Mouse (Mus musculus) layer of hippocampus, adult 11-12 months (tissue): ENCODE measurements around the gene Tubgcp2.

Experiments used
- DNase-seq: peaks from one replicate; pipeline ENCODE4 v3.0.0; 2022; ENCODE audit warnings: low spot score

Gene Tubgcp2

GRCm38 (mm10) chr7:139946032-139946431, 90.4 kb downstream of the Tubgcp2 start:
- DNase-seq: no peak
